Mouse (Mus musculus) layer of hippocampus, adult 2 months (tissue): ENCODE data around the gene Rassf8. TPM values are rescaled to one million over a fixed set of nuclear protein-coding genes. Genes with fewer than 3 reads are reported as not detected.

ENCODE experiments used
- DNase-seq, 2 experiments: peaks; one replicate each; pipeline ENCODE4 v3.0.0; 2022; ENCODE audit warnings: low spot score in 2 of 2
- H3K27ac ChIP-seq: fragments of 200-600 bp; 2 replicates; pipeline ENCODE4 v1.8.1; 2022
- H3K4me3 ChIP-seq: fragments of 200-600 bp; 2 replicates; pipeline ENCODE4 v1.8.1; 2022; ENCODE audit warnings: mild to moderate bottlenecking
- CTCF ChIP-seq: fragments of 200-600 bp; conservative IDR thresholded peaks from 2 replicates; pipeline ENCODE4 v1.8.1; 2022; ENCODE audit warnings: antibody characterized with exemption, mild to moderate bottlenecking, moderate library complexity
- long read RNA-seq, 2 experiments: library from polyadenylated mRNA; stranded (forward); transcript quantifications; one replicate each; pipeline ENCODE4 v2.0.0; 2021; ENCODE audit warnings: borderline mapping rate in 2 of 2
- total RNA-seq, 2 experiments: library from RNA; stranded (reverse); gene quantifications; 2 replicates each; pipeline ENCODE4 v1.2.3; 2021

The Rassf8 gene
- 10 to 100 TPM; 25.6 to 26.4 TPM for total RNA-seq
- long read RNA-seq, experiment 1, full-length matches to known transcripts = 4 of 4 reads
- long read RNA-seq, experiment 1, partial matches to known transcripts = 0 of 4 reads
- long read RNA-seq, experiment 1, other reads (novel, unspliced or antisense) = 0 of 4 reads
- long read RNA-seq, experiment 2, full-length matches to known transcripts = 3 of 4 reads
- long read RNA-seq, experiment 2, partial matches to known transcripts = 1 of 4 reads
- long read RNA-seq, experiment 2, other reads (novel, unspliced or antisense) = 0 of 4 reads

GRCm38 (mm10) chr6:145746132-145746849, at the start of gene Rassf8:
Rassf8 (plus strand) TSS chr6:145746748.
- no peak for TF ChIP-seq CTCF
- peak; percentile 73 to 79 for DNase-seq

GRCm38 (mm10) chr6:145701021-145701540, 45.5 kb upstream of the Rassf8 start:
- no peak overlapping the region for H3K4me3 ChIP-seq
- DNase-seq = no peak
- no peak overlapping the region for H3K27ac ChIP-seq
- no peak for TF ChIP-seq CTCF

More at GRCm38 (mm10) chr6:145746132-145746849, at the start of gene Rassf8:
- H3K4me3 ChIP-seq = peak within 1 kb of the TSS; percentile 87
- peak within 1 kb of the TSS; percentile 87 for H3K27ac ChIP-seq

GRCm38 (mm10) chr6:145703667-145704066, 42.9 kb upstream of the Rassf8 start:
- Histone ChIP-seq H3K4me3 (no peak overlapping the region), H3K27ac (no peak overlapping the region)
- DNase-seq = no peak
- TF ChIP-seq CTCF = no peak

- no peak for DNase-seq
- TF ChIP-seq CTCF = no peak
- Histone ChIP-seq H3K27ac (no peak overlapping the region), H3K4me3 (no peak overlapping the region)
These were observed 36.4 kb upstream of the Rassf8 start for GRCm38 (mm10) chr6:145709956-145710720.

- Histone ChIP-seq H3K27ac (no peak overlapping the region), H3K4me3 (no peak overlapping the region)
- no peak for DNase-seq
- TF ChIP-seq CTCF = peak; percentile 49
These were observed 35.8 kb upstream of the Rassf8 start for GRCm38 (mm10) chr6:145710797-145711196.

- no peak overlapping the region for H3K4me3 ChIP-seq
- no peak overlapping the region for H3K27ac ChIP-seq
- no peak for DNase-seq
- no peak for TF ChIP-seq CTCF
These were observed 35.2 kb upstream of the Rassf8 start for GRCm38 (mm10) chr6:145711320-145711719.

- TF ChIP-seq CTCF = no peak
- no peak for DNase-seq
- Histone ChIP-seq H3K27ac (no peak overlapping the region), H3K4me3 (no peak overlapping the region)
These were observed 33.1 kb upstream of the Rassf8 start for GRCm38 (mm10) chr6:145713241-145714114.

GRCm38 (mm10) chr6:145714131-145714530, 32.4 kb upstream of the Rassf8 start:
- no peak for TF ChIP-seq CTCF
- Histone ChIP-seq H3K27ac (no peak overlapping the region), H3K4me3 (no peak overlapping the region)
- DNase-seq = no peak

GRCm38 (mm10) chr6:145722596-145722995, 24.0 kb upstream of the Rassf8 start:
- no peak for TF ChIP-seq CTCF
- Histone ChIP-seq H3K4me3 (no peak overlapping the region), H3K27ac (no peak overlapping the region)

GRCm38 (mm10) chr6:145723131-145723863, 23.3 kb upstream of the Rassf8 start:
- H3K4me3 ChIP-seq = no peak overlapping the region
- TF ChIP-seq CTCF = no peak
- no peak overlapping the region for H3K27ac ChIP-seq
- DNase-seq = no peak

More at GRCm38 (mm10) chr6:145722596-145722995, 24.0 kb upstream of the Rassf8 start:
- DNase-seq = no peak

- H3K27ac ChIP-seq = no peak overlapping the region
- no peak for DNase-seq
- no peak for TF ChIP-seq CTCF
- H3K4me3 ChIP-seq = no peak overlapping the region
These were observed 20.7 kb upstream of the Rassf8 start for GRCm38 (mm10) chr6:145725849-145726248.
